Comparison of ENCODE assay signal across 8 mouse cellular contexts in genomic region chr7:109536451-109536946, GRCm38 (mm10). TPM values are rescaled to one million over a fixed set of nuclear protein-coding genes. Genes with fewer than 3 reads are reported as not detected.
DNase-seq lines count a peak whose midpoint lies in the region; ATAC-seq lines count a peak whose summit lies in the region.

No protein-coding gene starts in this region.

- 35% methylated on average over 4 of the region's 4 CpGs for WGBS in lung, embryonic 15.5 days
- 59% methylated on average over 4 of the region's 4 CpGs for WGBS in heart, embryonic 10.5 days
- WGBS in neural tube, embryonic 15.5 days: 50% methylated on average over 4 of the region's 4 CpGs

- DNase-seq in lung, postnatal 25 days (ENCODE audit: low spot score): no peak
- DNase-seq in cerebellum, postnatal 10 days: peak; percentile 88 to 92
- no peak for DNase-seq in heart, embryonic 10.5 days (ENCODE audit: low spot score)
- peak; percentile 77 to 85 for DNase-seq in kidney, postnatal 4 days

- no peak overlapping the region for H3K4me3 ChIP-seq in lung, embryonic 15.5 days
- H3K4me3 ChIP-seq in heart, embryonic 10.5 days: no peak overlapping the region
- H3K4me3 ChIP-seq in neural tube, embryonic 15.5 days (replicated peaks): no peak overlapping the region

- H3K27me3 ChIP-seq in lung, embryonic 15.5 days: no peaks in the 10 kb centered on the region
- no peaks in the 10 kb centered on the region for H3K27me3 ChIP-seq in heart, embryonic 10.5 days (ENCODE audit: insufficient read depth, poor library complexity, severe bottlenecking)
- H3K27me3 ChIP-seq in neural tube, embryonic 15.5 days (replicated peaks): no peaks in the 10 kb centered on the region

- ATAC-seq in lung, embryonic 15.5 days (ENCODE audit: borderline replicate concordance, extremely low read depth, low FRiP score, low TSS enrichment): peak; percentile 77
- ATAC-seq in neural tube, embryonic 15.5 days (ENCODE audit: low FRiP score): peak; percentile 85
- ATAC-seq in erythroid progenitor cell, adult 5-6 weeks (replicated peaks; ENCODE audit: low FRiP score, poor library complexity, severe bottlenecking): no peak
- ATAC-seq in megakaryocyte, adult 5-6 weeks (ENCODE audit: poor library complexity, severe bottlenecking): no peak

- H3K9ac ChIP-seq in lung, embryonic 15.5 days: no peak overlapping the region
- H3K9ac ChIP-seq in neural tube, embryonic 15.5 days (replicated peaks): no peak overlapping the region

- H3K4me1 ChIP-seq in lung, embryonic 15.5 days: peaks cover 26% of the 10 kb centered on the region; the same call in 1 of the 2 replicates
- peaks cover 18% of the 10 kb centered on the region for H3K4me1 ChIP-seq in heart, embryonic 10.5 days
- H3K4me1 ChIP-seq in neural tube, embryonic 15.5 days: peaks cover 14% of the 10 kb centered on the region; the same call in 1 of the 2 replicates

- H3K36me3 ChIP-seq in lung, embryonic 15.5 days: peaks cover 69% of the 10 kb centered on the region
- peaks cover 89% of the 10 kb centered on the region for H3K36me3 ChIP-seq in heart, embryonic 10.5 days
- H3K36me3 ChIP-seq in neural tube, embryonic 15.5 days: 0 out of 2 replicates have a peak, but pooled peaks cover 3% of the 10 kb centered on the region

- H3K27ac ChIP-seq in lung, embryonic 15.5 days: peak overlapping the region; percentile 74
- 0 out of 2 replicates have a peak overlapping the region, but pooled peaks have one; percentile 24 for H3K27ac ChIP-seq in heart, embryonic 10.5 days
- peak overlapping the region; percentile 65 for H3K27ac ChIP-seq in neural tube, embryonic 15.5 days (replicated peaks)

- H3K9me3 ChIP-seq in lung, embryonic 15.5 days: no peaks in the 10 kb centered on the region
- H3K9me3 ChIP-seq in heart, embryonic 10.5 days: no peaks in the 10 kb centered on the region
- H3K9me3 ChIP-seq in neural tube, embryonic 15.5 days (replicated peaks): no peaks in the 10 kb centered on the region

- H3K4me2 ChIP-seq in lung, embryonic 15.5 days: no peak overlapping the region
- no peak overlapping the region for H3K4me2 ChIP-seq in neural tube, embryonic 15.5 days

RNA-seq across cellular contexts. Expression of gene Rpl27a, which starts 17.6 kb away (rescaled TPM):
- 136 and 146 TPM in 2 replicates for polyA plus RNA-seq in lung, embryonic 15.5 days (2015; fragmentation: Nextera tagmentation; extraction: Ambion mirVana)
- polyA plus RNA-seq in heart, embryonic 10.5 days (2016; fragmentation: Nextera tagmentation; extraction: Ambion mirVana): 91.3 and 105 TPM in 2 replicates
- polyA plus RNA-seq in neural tube, embryonic 15.5 days (2015; fragmentation: Nextera tagmentation; extraction: Ambion mirVana): 81.6 and 93.8 TPM in 2 replicates
- total RNA-seq in erythroid progenitor cell, adult 5-6 weeks (2015; ENCODE audit: low replicate concordance): 221 and 228 TPM in 2 replicates
- 113 and 169 TPM in 2 replicates for total RNA-seq in erythroid progenitor cell, adult 5-6 weeks (2017; ENCODE audit: low replicate concordance)
- 370 and 392 TPM in 2 replicates for total RNA-seq in megakaryocyte, adult 5-6 weeks (2015)
- 556 and 612 TPM in 2 replicates for total RNA-seq in megakaryocyte, adult 5-6 weeks (2017)

RNA-seq across cellular contexts. Expression of gene Trim66, which starts 28.6 kb away (rescaled TPM):
- polyA plus RNA-seq in lung, embryonic 15.5 days (2015; fragmentation: Nextera tagmentation; extraction: Ambion mirVana): 0.02 and 0.03 TPM in 2 replicates
- 0.08 TPM in 1 of 2 replicates, not detected in the other for polyA plus RNA-seq in heart, embryonic 10.5 days (2016; fragmentation: Nextera tagmentation; extraction: Ambion mirVana)
- 0.47 and 0.73 TPM in 2 replicates for polyA plus RNA-seq in neural tube, embryonic 15.5 days (2015; fragmentation: Nextera tagmentation; extraction: Ambion mirVana)
- total RNA-seq in erythroid progenitor cell, adult 5-6 weeks (2015; ENCODE audit: low replicate concordance): not detected in 2 replicates
- not detected in 2 replicates for total RNA-seq in erythroid progenitor cell, adult 5-6 weeks (2017; ENCODE audit: low replicate concordance)
- 0.11 TPM in 1 of 2 replicates, not detected in the other for total RNA-seq in megakaryocyte, adult 5-6 weeks (2015)
- 0.08 TPM in 1 of 2 replicates, not detected in the other for total RNA-seq in megakaryocyte, adult 5-6 weeks (2017)

Comparison
In these comparisons a context has a peak if more than half of its experiments do, and no peak if none do; other contexts are left out.
1. ATAC-seq: peak in lung, embryonic 15.5 days (single experiment) and neural tube, embryonic 15.5 days (single experiment); none in erythroid progenitor cell, adult 5-6 weeks (single experiment) and megakaryocyte, adult 5-6 weeks (single experiment).
2. H3K27ac ChIP-seq: peak in every context shown above with its lines; median percentile 74 in lung, embryonic 15.5 days; 65 in neural tube, embryonic 15.5 days; 24 in heart, embryonic 10.5 days.
3. DNase-seq: peak in cerebellum, postnatal 10 days (2 of 2) and kidney, postnatal 4 days (2 of 2); none in lung, postnatal 25 days (single experiment) and heart, embryonic 10.5 days (single experiment).